Mouse (Mus musculus): ENCODE data around the gene Wsb2.

DNA sequence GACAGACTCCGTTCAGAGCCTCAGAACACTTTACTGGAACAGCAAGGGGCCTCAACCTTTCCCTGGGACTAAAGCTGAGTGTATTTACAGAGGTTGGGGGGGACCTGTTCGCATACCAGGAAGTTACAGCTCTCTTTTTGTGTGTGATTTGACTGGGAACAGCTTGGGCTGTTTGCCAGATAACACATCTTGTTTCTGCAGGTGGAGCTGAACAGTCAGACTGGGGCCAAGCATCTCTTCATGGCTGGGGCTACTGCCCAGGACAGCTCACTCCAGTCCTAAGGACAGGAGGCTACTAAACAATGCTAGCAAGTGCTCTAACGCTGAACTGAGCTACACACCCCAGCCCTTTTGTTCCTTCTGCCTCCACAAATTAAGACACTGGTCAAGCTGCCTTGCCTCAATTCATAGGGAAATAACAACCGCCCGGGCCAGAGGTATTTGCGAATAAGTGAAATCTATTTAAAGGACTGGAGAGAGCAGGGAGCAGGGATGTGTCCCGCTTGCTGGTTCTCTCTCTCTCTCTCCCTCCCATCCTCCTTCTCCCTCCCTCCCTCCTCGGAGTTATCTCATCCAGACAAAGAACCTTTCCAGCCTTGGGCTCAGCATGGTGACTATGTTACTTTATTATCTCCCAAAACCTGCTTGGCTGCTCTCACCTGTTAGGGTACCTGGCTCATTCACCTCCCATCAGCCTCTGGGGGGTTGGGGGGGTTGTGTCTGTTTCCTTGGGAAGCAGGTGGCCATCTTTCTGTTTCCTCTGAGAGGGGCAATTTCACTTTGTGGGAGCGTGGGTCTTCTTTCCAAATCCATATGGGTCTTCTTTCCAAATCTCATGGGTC is 42.3 kb upstream of the Wsb2 start:
- TF ChIP-seq POLR2A (IDR thresholded peaks at IDR 0.05; ENCODE audit: extremely low read depth, insufficient read depth, low read length) (no peak), CTCF (IDR thresholded peaks at IDR 0.05; ENCODE audit: extremely low read depth, insufficient read depth, low read length) (no peak)

All from cortical plate, adult 2 months (tissue).